Mouse (Mus musculus) CD8-positive naive resting alpha-beta T cell, adult 57 days (primary cell): ENCODE results near the gene Ube2h. TPM values are rescaled to one million over a fixed set of nuclear protein-coding genes. Genes with fewer than 3 reads are reported as not detected.

ENCODE experiments used
- total RNA-seq: library from RNA; stranded (reverse); gene quantifications from one replicate; pipeline ENCODE4 v1.2.4, GENCODE M21; 2023

The Ube2h gene
- 150 TPM for total RNA-seq

GRCm38 (mm10) chr6:30304399-30304917 lies at the start of gene Ube2h:
TSS of gene Ube2h (minus strand) at chr6:30304539.

Other genes starting within 250 kb of the Ube2h start
- 35.8 TPM for gene Zc3hc1, start 86.5 kb upstream of the Ube2h start, total RNA-seq
- 23.6 TPM for gene Klhdc10, start 97.3 kb upstream of the Ube2h start, total RNA-seq
- 38.4 TPM for gene Tmem209, start 205.2 kb upstream of the Ube2h start, total RNA-seq
- gene Ssmem1, start 205.3 kb upstream of the Ube2h start, total RNA-seq: 0.77 TPM
- gene Cpa2, start 237.0 kb upstream of the Ube2h start, total RNA-seq: 1.4 TPM